Mouse (Mus musculus): ENCODE results near the gene Osmr. TPM values are rescaled to one million over a fixed set of nuclear protein-coding genes. Genes with fewer than 3 reads are reported as not detected.

The Osmr gene
- polyA plus RNA-seq (2014; fragmentation: Illumina TruSeq; extraction: RNeasy Lipid Tissue Mini Kit (QIAGEN cat#74804); ENCODE audit: low read depth, low replicate concordance): 16.2 TPM

DNA sequence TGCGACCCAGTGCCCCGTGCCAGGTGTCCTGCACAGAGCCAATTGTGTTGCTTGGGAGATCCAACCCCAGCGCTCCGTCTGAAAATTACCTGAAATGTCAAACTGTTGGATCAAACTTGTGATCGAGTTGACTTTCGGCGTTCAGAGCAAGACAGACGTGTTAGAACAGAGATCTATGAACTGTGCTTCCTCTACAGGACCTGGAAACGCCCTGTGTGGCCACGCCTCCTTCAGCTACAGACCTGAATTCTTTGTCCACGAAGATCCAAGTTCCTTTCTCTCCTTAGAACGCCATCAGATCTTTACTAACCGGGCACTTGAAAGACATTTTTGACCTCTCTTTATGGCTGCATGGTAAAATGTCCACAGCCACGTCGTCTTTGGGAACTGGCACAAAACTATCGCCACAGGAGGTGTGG is at the start of gene Osmr:
TSS of gene Osmr (minus strand) at position 369 of the 419 bp plus-strand sequence.

Other genes starting within 250 kb of the Osmr start
- 26.4 TPM for gene Rictor, start 166.6 kb downstream of the Osmr start, polyA plus RNA-seq (2014; fragmentation: Illumina TruSeq; extraction: RNeasy Lipid Tissue Mini Kit (QIAGEN cat#74804); ENCODE audit: low read depth, low replicate concordance)
- gene Lifr, start 215.6 kb upstream of the Osmr start, polyA plus RNA-seq (2014; fragmentation: Illumina TruSeq; extraction: RNeasy Lipid Tissue Mini Kit (QIAGEN cat#74804); ENCODE audit: low read depth, low replicate concordance): 30.8 TPM